Mouse (Mus musculus) spleen, adult 2 months (tissue): ENCODE measurements around the gene Usp8. TPM values are rescaled to one million over a fixed set of nuclear protein-coding genes. Genes with fewer than 3 reads are reported as not detected.

Source experiments
- DNase-seq, 2 experiments: peaks; one replicate each; pipeline versions ENCODE4 v3.0.0 to v3.0.0-alpha.2; 2012 to 2021; ENCODE audit warnings: low spot score in 2 of 2, low read depth in 1 of 2
- H3K27ac ChIP-seq: fragments of 200-500 bp; 2 replicates; pipeline ENCODE4 v1.5.1; 2012; ENCODE audit warnings: low read length, inconsistent platforms; ENCODE audit not compliant: insufficient read depth
- H3K27me3 ChIP-seq: fragments of 200-500 bp; 2 replicates; pipeline ENCODE4 v1.6.1; 2012; ENCODE audit warnings: mild to moderate bottlenecking, moderate library complexity, low read length, inconsistent platforms; ENCODE audit not compliant: control insufficient read depth, insufficient read depth
- H3K36me3 ChIP-seq: fragments of 200-500 bp; 2 replicates; pipeline ENCODE4 v1.6.1; 2012; ENCODE audit warnings: mild to moderate bottlenecking, low read length, inconsistent platforms; ENCODE audit not compliant: control insufficient read depth, insufficient read depth
- H3K4me1 ChIP-seq: fragments of 200-500 bp; 2 replicates; pipeline ENCODE4 v1.6.1; 2011; ENCODE audit warnings: inconsistent platforms; ENCODE audit not compliant: control insufficient read depth, insufficient read depth, insufficient read length
- H3K4me3 ChIP-seq: fragments of 200-500 bp; 2 replicates; pipeline ENCODE4 v1.5.1; 2011; ENCODE audit warnings: mild to moderate bottlenecking, inconsistent platforms; ENCODE audit not compliant: insufficient read depth, insufficient read length; ENCODE audit errors: extremely low read depth
- CTCF ChIP-seq: fragments of 200-500 bp; IDR thresholded peaks from 2 replicates; pipeline ENCODE4 v1.5.1; 2011; ENCODE audit warnings: mild to moderate bottlenecking, inconsistent platforms; ENCODE audit not compliant: insufficient read depth, insufficient read length, insufficient replicate concordance; ENCODE audit errors: extremely low read depth
- POLR2A ChIP-seq: fragments of 200-500 bp; IDR thresholded peaks from 2 replicates; pipeline ENCODE4 v1.6.1; 2011; ENCODE audit warnings: low read depth, low read length, inconsistent platforms
- WGBS: fragments of 180-500 bp; shearing (Covaris S2); methylation state at CpG from one replicate; pipeline ENCODE4 v1.1.7; 2018; 5-methylcytosine and 5-hydroxymethylcytosine counted together
- polyA plus RNA-seq: library from polyadenylated mRNA; depleted of rRNA; stranded (reverse); fragments of >200 nt; gene quantifications from 2 replicates; pipeline ENCODE4 v1.2.3, GENCODE M21; 2012

The Usp8 gene
- polyA plus RNA-seq, 1 experiment: 9.2 TPM

DNA sequence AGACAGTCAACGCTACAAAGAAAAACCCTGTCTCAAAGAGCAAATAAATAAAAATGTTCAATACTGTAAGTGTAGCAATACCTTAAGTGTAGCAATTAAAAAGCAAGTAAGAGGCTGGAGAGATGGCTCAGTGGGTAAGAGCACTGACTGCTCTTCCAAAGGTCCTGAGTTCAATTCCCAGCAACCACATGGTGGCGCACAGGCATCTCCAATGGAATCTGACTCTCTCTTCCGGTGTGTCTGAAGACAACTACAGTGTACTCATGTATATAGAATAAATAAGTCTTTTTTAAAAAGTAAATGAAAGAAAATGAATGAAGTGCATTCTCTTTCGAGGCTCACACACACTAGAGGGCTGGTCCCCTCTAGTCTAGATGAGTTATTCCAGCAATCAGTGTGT is 61.1 kb downstream of the Usp8 start:
- H3K27ac ChIP-seq: no peak overlapping the region
- no peak overlapping the region for H3K4me3 ChIP-seq
- TF ChIP-seq CTCF (no peak), POLR2A (no peak)
- DNase-seq: no peak
- no peaks in the 10 kb centered on the region for H3K4me1 ChIP-seq
- no peaks in the 10 kb centered on the region for H3K27me3 ChIP-seq
- 0 out of 2 replicates have a peak, but pooled peaks cover 1% of the 10 kb centered on the region for H3K36me3 ChIP-seq
- WGBS: 82% methylated on average over 4 of the region's 4 CpGs

- no peak overlapping the region for H3K4me3 ChIP-seq
- WGBS: 57% methylated on average over 19 of the region's 19 CpGs
Measured at GRCm38 (mm10) chr2:126769431-126770181, 62.5 kb downstream of the Usp8 start.

DNA sequence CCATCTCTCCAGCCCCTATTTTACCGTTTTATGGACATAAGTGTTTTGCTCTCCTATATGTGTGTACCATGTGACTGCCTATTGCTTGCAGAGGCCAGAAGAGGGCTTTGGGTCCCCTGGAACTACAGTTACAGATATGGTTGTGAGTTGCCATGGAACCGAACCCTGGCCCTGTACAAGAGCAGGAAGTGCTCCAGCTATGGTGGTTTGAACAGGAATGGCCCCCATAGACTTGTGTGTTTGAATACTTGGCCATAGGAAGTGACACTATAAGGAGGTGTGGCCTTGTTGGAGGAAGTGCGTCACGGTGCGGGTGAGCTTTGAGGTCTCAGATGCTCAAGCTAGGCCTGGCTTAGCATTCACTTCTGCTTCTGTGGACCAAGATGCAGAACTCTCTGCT is 65.1 kb downstream of the Usp8 start:
- Histone ChIP-seq H3K4me1 (no peaks in the 10 kb centered on the region), H3K4me3 (no peak overlapping the region), H3K27ac (no peak overlapping the region), H3K27me3 (no peaks in the 10 kb centered on the region), H3K36me3 (no peaks in the 10 kb centered on the region)
- TF ChIP-seq CTCF (no peak), POLR2A (no peak)
- WGBS: 82% methylated on average over 5 of the region's 5 CpGs
- DNase-seq: no peak

More at GRCm38 (mm10) chr2:126769431-126770181, 62.5 kb downstream of the Usp8 start:
- DNase-seq: no peak
- no peak for TF ChIP-seq CTCF
- no peak for TF ChIP-seq POLR2A
- no peak overlapping the region for H3K27ac ChIP-seq
- no peaks in the 10 kb centered on the region for H3K4me1 ChIP-seq
- no peaks in the 10 kb centered on the region for H3K36me3 ChIP-seq
- no peaks in the 10 kb centered on the region for H3K27me3 ChIP-seq

GRCm38 (mm10) chr2:126775951-126776350 is 68.8 kb downstream of the Usp8 start:
- TF ChIP-seq CTCF (no peak), POLR2A (no peak)
- Histone ChIP-seq H3K27ac (no peak overlapping the region), H3K4me3 (no peak overlapping the region), H3K27me3 (no peaks in the 10 kb centered on the region), H3K4me1 (no peaks in the 10 kb centered on the region), H3K36me3 (no peaks in the 10 kb centered on the region)
- DNase-seq: no peak
- 80% methylated on average over 4 of the region's 4 CpGs for WGBS

DNA sequence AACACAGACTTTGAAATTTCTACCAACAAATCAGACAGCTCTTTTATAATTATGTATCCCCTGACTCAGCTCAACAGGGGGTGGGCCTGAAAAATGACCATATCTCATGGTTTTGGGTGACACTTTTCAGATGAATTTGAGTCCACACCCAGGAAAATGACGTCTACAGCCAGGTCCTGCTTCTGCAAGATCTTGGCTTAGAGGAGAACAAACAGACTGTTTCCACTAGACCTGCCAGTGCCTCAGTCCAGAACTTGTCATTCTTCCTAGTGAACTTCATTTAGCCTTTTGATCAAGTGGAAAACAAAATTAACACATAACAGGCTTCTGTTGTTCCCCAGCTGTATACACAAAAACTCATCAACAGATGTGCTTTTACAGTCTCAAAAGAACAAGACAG is 69.3 kb downstream of the Usp8 start:
- H3K36me3 ChIP-seq: no peaks in the 10 kb centered on the region
- H3K4me1 ChIP-seq: no peaks in the 10 kb centered on the region
- WGBS: 55% methylated on average over 1 of the region's 1 CpGs
- H3K27ac ChIP-seq: no peak overlapping the region
- no peak for DNase-seq
- H3K27me3 ChIP-seq: no peaks in the 10 kb centered on the region
- TF ChIP-seq POLR2A (no peak), CTCF (no peak)
- H3K4me3 ChIP-seq: no peak overlapping the region

DNA sequence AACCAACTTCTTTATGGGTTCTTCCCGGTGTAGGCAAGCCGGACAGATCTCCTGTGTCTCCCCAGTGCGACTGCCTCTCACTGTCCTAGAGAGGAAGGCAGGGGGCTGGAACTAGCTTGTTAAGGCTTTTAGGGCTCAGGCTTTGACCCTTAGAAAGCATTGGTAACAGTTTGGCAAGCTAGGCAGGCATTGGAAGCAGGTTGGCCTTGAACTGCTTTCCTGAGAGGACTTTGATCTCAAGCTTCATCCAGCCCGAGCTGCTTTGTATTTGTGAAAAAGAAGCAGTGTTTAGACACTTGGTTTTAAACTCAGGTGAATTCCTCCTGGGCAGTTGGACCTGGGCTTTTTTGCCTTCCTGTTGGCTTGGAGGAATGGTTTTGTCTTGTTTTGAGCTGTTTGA is 71.7 kb downstream of the Usp8 start:
- Histone ChIP-seq H3K27me3 (no peaks in the 10 kb centered on the region), H3K36me3 (no peaks in the 10 kb centered on the region), H3K4me3 (no peak overlapping the region), H3K4me1 (no peaks in the 10 kb centered on the region), H3K27ac (no peak overlapping the region)
- no peak for DNase-seq
- no peak for TF ChIP-seq CTCF
- no peak for TF ChIP-seq POLR2A
- 93% methylated on average over 4 of the region's 4 CpGs for WGBS

DNA sequence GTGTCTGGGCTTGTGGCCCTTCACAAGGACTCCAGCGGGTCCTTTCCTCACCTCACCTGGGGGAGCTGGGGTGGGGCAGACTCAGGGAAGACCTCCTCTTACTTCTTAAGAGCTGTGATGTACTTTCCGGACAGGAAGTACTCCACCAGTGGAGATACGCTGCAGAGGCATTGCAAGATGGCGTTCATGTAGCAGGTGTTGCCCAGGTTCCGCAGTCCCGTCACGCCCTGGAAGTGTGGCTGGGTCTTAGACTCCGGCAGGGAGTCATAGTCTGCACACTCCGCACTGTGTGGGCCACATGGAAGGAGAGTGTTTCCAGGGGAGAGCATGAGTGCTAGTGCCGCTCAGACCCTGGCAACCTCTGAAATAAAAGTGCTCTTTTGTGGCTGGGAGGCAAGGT is 73.2 kb downstream of the Usp8 start:
- no peaks in the 10 kb centered on the region for H3K27me3 ChIP-seq
- no peak for TF ChIP-seq CTCF
- no peak for TF ChIP-seq POLR2A
- no peaks in the 10 kb centered on the region for H3K4me1 ChIP-seq
- H3K36me3 ChIP-seq: no peaks in the 10 kb centered on the region
- no peak overlapping the region for H3K4me3 ChIP-seq
- no peak for DNase-seq
- WGBS: 91% methylated on average over 10 of the region's 10 CpGs
- no peak overlapping the region for H3K27ac ChIP-seq
